Mouse (Mus musculus) heart, embryonic 13.5 days (tissue): ENCODE measurements around the gene Cnnm2. TPM values are rescaled to one million over a fixed set of nuclear protein-coding genes. Genes with fewer than 3 reads are reported as not detected.
A peak's percentile ranks its signal among the peaks of the same experiment; 100 is the strongest.
"Not testable (repeated sequence)": the region's sequence is repeated elsewhere in the genome, so short reads cannot be mapped to it uniquely, and the experiment has no call there.

Source experiments
- ATAC-seq: fragments of 200-750 bp; cut with Nextera tagmentation; 2 replicates; pipeline ENCODE4 v1.8.0; 2017; ENCODE audit warnings: moderate TSS enrichment; ENCODE audit not compliant: insufficient number of reproducible peaks, low FRiP score, low TSS enrichment; ENCODE audit errors: extremely low read depth
- H3K27ac ChIP-seq: fragments of 300-500 bp; sonication (generic); replicated peaks from 2 replicates; pipeline ENCODE4 v1.5.1; 2015; ENCODE audit warnings: moderate library complexity, mild to moderate bottlenecking, inconsistent platforms
- H3K27me3 ChIP-seq: fragments of 300-500 bp; sonication (generic); replicated peaks from 2 replicates; pipeline ENCODE4 v1.6.1; 2015; ENCODE audit warnings: mild to moderate bottlenecking, inconsistent platforms
- H3K36me3 ChIP-seq: fragments of 300-500 bp; sonication (generic); 2 replicates; pipeline ENCODE4 v1.6.1; 2015; ENCODE audit warnings: mild to moderate bottlenecking, inconsistent platforms
- H3K4me1 ChIP-seq: fragments of 300-500 bp; sonication (generic); 2 replicates; pipeline ENCODE4 v1.6.1; 2015; ENCODE audit warnings: inconsistent platforms
- H3K4me2 ChIP-seq: fragments of 300-500 bp; sonication (generic); 2 replicates; pipeline ENCODE4 v1.6.1; 2015; ENCODE audit warnings: inconsistent platforms, mild to moderate bottlenecking, moderate library complexity
- H3K4me3 ChIP-seq: fragments of 300-500 bp; sonication (generic); 2 replicates; pipeline ENCODE4 v1.5.1; 2015; ENCODE audit warnings: moderate library complexity, mild to moderate bottlenecking, inconsistent platforms
- H3K9ac ChIP-seq: fragments of 300-500 bp; sonication (generic); 2 replicates; pipeline ENCODE4 v1.6.1; 2015; ENCODE audit warnings: inconsistent platforms, mild to moderate bottlenecking, moderate library complexity
- H3K9me3 ChIP-seq: fragments of 300-500 bp; sonication (generic); 2 replicates; pipeline ENCODE4 v1.6.1; 2016; ENCODE audit warnings: inconsistent platforms
- WGBS: fragments of 180-500 bp; shearing (Covaris S2); methylation state at CpG from one replicate; pipeline ENCODE4 v1.1.7; 2015; ENCODE audit warnings: mixed read lengths; 5-methylcytosine and 5-hydroxymethylcytosine counted together
- polyA plus RNA-seq: library from polyadenylated mRNA; unstranded; fragments of >200 nt; fragmentation: Nextera tagmentation; extraction: Ambion mirVana; gene quantifications from 2 replicates; pipeline ENCODE4 v1.2.1, GENCODE M21; 2015

Cnnm2 gene
- polyA plus RNA-seq, 1 experiment from 2014 or later = 2.5 TPM

- Histone ChIP-seq H3K4me1 (peaks cover 30% of the 10 kb centered on the region), H3K36me3 (peaks cover 31% of the 10 kb centered on the region), H3K4me2 (no peak overlapping the region), H3K4me3 (no peak overlapping the region), H3K9ac (no peak overlapping the region), H3K27ac (no peak overlapping the region), H3K27me3 (no peaks in the 10 kb centered on the region), H3K9me3 (no peaks in the 10 kb centered on the region)
- no peak for ATAC-seq
- WGBS = 70% methylated on average over 7 of the region's 7 CpGs
Measured at GRCm38 (mm10) chr19:46733626-46734025, 27.8 kb upstream of the Cnnm2 start.

GRCm38 (mm10) chr19:46735241-46735640 lies 26.2 kb upstream of the Cnnm2 start:
- no peaks in the 10 kb centered on the region for H3K9me3 ChIP-seq
- peak overlapping the region; percentile 25 for H3K4me2 ChIP-seq
- no peak overlapping the region for H3K4me3 ChIP-seq
- H3K9ac ChIP-seq = no peak overlapping the region
- 8% methylated on average over 5 of the region's 5 CpGs for WGBS
- peak overlapping the region; percentile 45; the same call in 1 of the 2 replicates for H3K27ac ChIP-seq
- H3K27me3 ChIP-seq = no peaks in the 10 kb centered on the region
- H3K36me3 ChIP-seq = peaks cover 32% of the 10 kb centered on the region
- peaks cover 29% of the 10 kb centered on the region for H3K4me1 ChIP-seq
- ATAC-seq = peak; percentile 54

- H3K9me3 ChIP-seq = no peaks in the 10 kb centered on the region
- no peak for ATAC-seq
- H3K36me3 ChIP-seq = peaks cover 30% of the 10 kb centered on the region
- WGBS = 45% methylated on average over 7 of the region's 7 CpGs
- no peak overlapping the region for H3K9ac ChIP-seq
- no peak overlapping the region for H3K4me3 ChIP-seq
- H3K27ac ChIP-seq = no peak overlapping the region
- peaks cover 29% of the 10 kb centered on the region for H3K4me1 ChIP-seq
- H3K27me3 ChIP-seq = no peaks in the 10 kb centered on the region
- H3K4me2 ChIP-seq = no peak overlapping the region
Measured at GRCm38 (mm10) chr19:46737106-46737505, 24.3 kb upstream of the Cnnm2 start.

GRCm38 (mm10) chr19:46740341-46741008 lies 20.9 kb upstream of the Cnnm2 start:
- no peak for ATAC-seq
- H3K27ac ChIP-seq = no peak overlapping the region
- 47% methylated on average over 7 of the region's 7 CpGs for WGBS

GRCm38 (mm10) chr19:46741574-46741973 lies 19.8 kb upstream of the Cnnm2 start:
- H3K36me3 ChIP-seq = peaks cover 21% of the 10 kb centered on the region
- H3K27me3 ChIP-seq = no peaks in the 10 kb centered on the region
- H3K4me1 ChIP-seq = peaks cover 6% of the 10 kb centered on the region; the same call in 1 of the 2 replicates
- 36% methylated on average over 6 of the region's 6 CpGs for WGBS
- ATAC-seq = no peak
- no peak overlapping the region for H3K4me3 ChIP-seq
- no peak overlapping the region for H3K4me2 ChIP-seq
- H3K9ac ChIP-seq = no peak overlapping the region
- H3K9me3 ChIP-seq = no peaks in the 10 kb centered on the region
- no peak overlapping the region for H3K27ac ChIP-seq

More at GRCm38 (mm10) chr19:46740341-46741008, 20.9 kb upstream of the Cnnm2 start:
- Histone ChIP-seq H3K4me3 (no peak overlapping the region), H3K4me1 (peaks cover 7% of the 10 kb centered on the region), H3K9ac (no peak overlapping the region), H3K4me2 (no peak overlapping the region), H3K36me3 (peaks cover 21% of the 10 kb centered on the region), H3K27me3 (no peaks in the 10 kb centered on the region), H3K9me3 (no peaks in the 10 kb centered on the region)

GRCm38 (mm10) chr19:46744681-46745080 lies 16.7 kb upstream of the Cnnm2 start:
- H3K9ac ChIP-seq = no peak overlapping the region
- no peaks in the 10 kb centered on the region for H3K27me3 ChIP-seq
- no peak overlapping the region for H3K27ac ChIP-seq
- no peaks in the 10 kb centered on the region for H3K9me3 ChIP-seq
- no peak for ATAC-seq
- WGBS = 70% methylated on average over 9 of the region's 9 CpGs
- H3K4me3 ChIP-seq = no peak overlapping the region
- H3K36me3 ChIP-seq = no peaks in the 10 kb centered on the region; the same call in 1 of the 2 replicates
- no peak overlapping the region for H3K4me2 ChIP-seq
- no peaks in the 10 kb centered on the region for H3K4me1 ChIP-seq

GRCm38 (mm10) chr19:46747799-46748198 lies 13.6 kb upstream of the Cnnm2 start:
- WGBS = 75% methylated on average over 3 of the region's 3 CpGs
- H3K27ac ChIP-seq = no peak overlapping the region
- no peaks in the 10 kb centered on the region for H3K9me3 ChIP-seq
- H3K4me2 ChIP-seq = no peak overlapping the region
- no peak for ATAC-seq
- H3K4me1 ChIP-seq = no peaks in the 10 kb centered on the region
- H3K27me3 ChIP-seq = no peaks in the 10 kb centered on the region
- H3K9ac ChIP-seq = no peak overlapping the region
- no peaks in the 10 kb centered on the region for H3K36me3 ChIP-seq
- no peak overlapping the region for H3K4me3 ChIP-seq

GRCm38 (mm10) chr19:46752235-46752634 lies 9.2 kb upstream of the Cnnm2 start:
- 54% methylated on average over 5 of the region's 5 CpGs for WGBS
- H3K9me3 ChIP-seq = no peaks in the 10 kb centered on the region

GRCm38 (mm10) chr19:46755066-46755465 lies 6.3 kb upstream of the Cnnm2 start:
- ATAC-seq = no peak
- H3K4me2 ChIP-seq = no peak overlapping the region
- H3K36me3 ChIP-seq = no peaks in the 10 kb centered on the region
- no peak overlapping the region for H3K9ac ChIP-seq
- no peak overlapping the region for H3K4me3 ChIP-seq
- peaks cover 10% of the 10 kb centered on the region; the same call in 1 of the 2 replicates for H3K27me3 ChIP-seq
- H3K4me1 ChIP-seq = no peaks in the 10 kb centered on the region
- 50% methylated on average over 9 of the region's 9 CpGs for WGBS
- H3K27ac ChIP-seq = no peak overlapping the region
- H3K9me3 ChIP-seq = no peaks in the 10 kb centered on the region

More at GRCm38 (mm10) chr19:46752235-46752634, 9.2 kb upstream of the Cnnm2 start:
- no peak overlapping the region for H3K27ac ChIP-seq
- peaks cover 10% of the 10 kb centered on the region; the same call in 1 of the 2 replicates for H3K27me3 ChIP-seq
- H3K4me3 ChIP-seq = no peak overlapping the region
- no peaks in the 10 kb centered on the region for H3K36me3 ChIP-seq
- H3K9ac ChIP-seq = no peak overlapping the region
- no peak overlapping the region for H3K4me2 ChIP-seq
- ATAC-seq = no peak
- H3K4me1 ChIP-seq = no peaks in the 10 kb centered on the region

GRCm38 (mm10) chr19:46756221-46756620 lies 5.2 kb upstream of the Cnnm2 start:
- peaks cover 10% of the 10 kb centered on the region; the same call in 1 of the 2 replicates for H3K27me3 ChIP-seq
- H3K27ac ChIP-seq = no peak overlapping the region
- H3K4me2 ChIP-seq = no peak overlapping the region
- H3K9ac ChIP-seq = no peak overlapping the region
- H3K4me3 ChIP-seq = no peak overlapping the region
- WGBS = 75% methylated on average over 4 of the region's 4 CpGs
- no peaks in the 10 kb centered on the region for H3K4me1 ChIP-seq
- no peak for ATAC-seq
- no peaks in the 10 kb centered on the region for H3K36me3 ChIP-seq
- H3K9me3 ChIP-seq = no peaks in the 10 kb centered on the region

GRCm38 (mm10) chr19:46759096-46759495 lies 2.3 kb upstream of the Cnnm2 start:
- Histone ChIP-seq H3K27ac (no peak overlapping the region), H3K4me1 (peaks cover 21% of the 10 kb centered on the region), H3K27me3 (peaks cover 24% of the 10 kb centered on the region; the same call in 1 of the 2 replicates), H3K9ac (no peak overlapping the region), H3K36me3 (no peaks in the 10 kb centered on the region), H3K4me2 (no peak overlapping the region), H3K9me3 (no peaks in the 10 kb centered on the region), H3K4me3 (no peak overlapping the region)
- 56% methylated on average over 8 of the region's 8 CpGs for WGBS
- ATAC-seq = no peak

- 79% methylated on average over 10 of the region's 10 CpGs for WGBS
- not testable (repeated sequence) for H3K4me2 ChIP-seq
- peaks cover 29% of the 10 kb centered on the region for H3K4me1 ChIP-seq
Measured at GRCm38 (mm10) chr19:46759909-46760308, 1.5 kb upstream of the Cnnm2 start.

More at GRCm38 (mm10) chr19:46759909-46760308, 1.5 kb upstream of the Cnnm2 start:
- not testable (repeated sequence) for H3K9me3 ChIP-seq, H3K9ac ChIP-seq, H3K4me3 ChIP-seq, ATAC-seq, H3K36me3 ChIP-seq, H3K27ac ChIP-seq
- peaks cover 25% of the 10 kb centered on the region; the same call in 1 of the 2 replicates for H3K27me3 ChIP-seq
